ENCODE assay signal across 16 mouse cellular contexts in the genomic region with DNA sequence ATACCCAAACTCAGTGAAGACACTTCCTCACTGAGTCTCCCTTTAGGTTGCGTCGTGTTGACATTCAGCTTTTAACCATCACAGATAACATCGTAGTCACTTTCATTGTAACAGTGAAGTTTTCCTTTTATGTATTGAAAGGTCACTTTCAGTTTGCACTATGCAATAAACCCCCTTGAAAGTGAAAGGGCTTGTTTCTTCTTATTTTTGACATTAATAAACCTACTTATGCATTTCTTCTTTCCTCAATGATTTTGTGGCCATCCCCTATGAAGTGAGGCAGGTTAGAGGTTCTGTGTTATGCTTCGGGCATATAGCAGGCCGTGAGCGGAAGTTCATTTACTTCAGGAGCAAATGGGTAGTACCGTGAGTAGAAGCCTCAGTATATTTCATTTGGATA. TPM values are rescaled to one million over a fixed set of nuclear protein-coding genes. Genes with fewer than 3 reads are reported as not detected.
"Had no signal": no experiment of that assay in that cellular context is flagged by ENCODE, and none has a peak within 500 bp of the region (broad histone marks: within the 10 kb centered on the region; RNA-seq: fewer than 3 reads in every experiment).

No protein-coding gene starts in this region.

- DNase-seq: gastrocnemius, postnatal 14 days; gastrocnemius, postnatal 36 days; heart, adult 11 months; heart, adult 2 months; heart, postnatal 14 days; heart, postnatal 36 days; kidney, adult 18-20 months; kidney, adult 8-10 months; kidney, postnatal 14 days; kidney, postnatal 36 days; layer of hippocampus, adult 9-11 months; layer of hippocampus, postnatal 36 days; liver; liver, embryonic 13.5 days had no signal

- ATAC-seq: hindbrain, postnatal 0 days; intestine, embryonic 16.5 days had no signal

RNA-seq across cellular contexts. Expression of a gene that starts 34.2 kb away (rescaled TPM):
- polyA plus RNA-seq: heart, adult 2 months had no signal
